Mouse (Mus musculus) small intestine, adult 2 months (tissue): ENCODE data around the gene Socs3.

ENCODE experiments used
- CTCF ChIP-seq: fragments of 200-500 bp; IDR thresholded peaks from 2 replicates; pipeline ENCODE4 v1.5.1; 2012; ENCODE audit warnings: low read depth, mild to moderate bottlenecking, control low read depth, inconsistent platforms, low read length, moderate library complexity, mixed read lengths; ENCODE audit not compliant: insufficient replicate concordance, insufficient read length; ENCODE audit errors: extremely low read depth
- POLR2A ChIP-seq: fragments of 200-500 bp; IDR thresholded peaks from 2 replicates; pipeline ENCODE4 v1.6.1; 2012; ENCODE audit warnings: low read depth, mild to moderate bottlenecking, control low read depth, inconsistent platforms, low read length, moderate library complexity

DNA sequence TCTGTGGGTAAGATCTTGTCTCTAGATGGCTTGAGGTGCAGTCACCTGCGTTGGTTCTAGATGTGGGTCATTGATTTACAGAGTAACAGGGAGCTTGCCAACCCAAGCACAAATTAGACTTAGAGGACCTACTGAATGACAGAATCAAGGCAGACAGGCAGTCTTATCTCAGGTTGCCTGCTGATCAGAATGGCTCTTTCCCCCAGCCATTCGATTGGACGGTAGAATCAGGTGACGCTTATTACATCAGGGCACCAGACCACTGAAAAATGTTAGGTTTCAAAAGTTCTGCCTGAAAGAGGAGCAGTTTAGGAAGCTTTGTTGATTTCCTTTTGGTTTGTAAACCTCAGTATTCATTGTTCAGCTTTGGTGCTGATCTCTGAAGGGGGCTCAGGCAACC, 18.1 kb upstream of the Socs3 start:
- TF ChIP-seq CTCF (no peak), POLR2A (no peak)
